Mouse (Mus musculus): ENCODE measurements at regions not wholly inside any gene's neighbourhood (a gene's known extent, or its start where the extent isn't known, plus 50 kb on each side); places are given as distances from the start of the nearest gene placed in this dataset.

DNA sequence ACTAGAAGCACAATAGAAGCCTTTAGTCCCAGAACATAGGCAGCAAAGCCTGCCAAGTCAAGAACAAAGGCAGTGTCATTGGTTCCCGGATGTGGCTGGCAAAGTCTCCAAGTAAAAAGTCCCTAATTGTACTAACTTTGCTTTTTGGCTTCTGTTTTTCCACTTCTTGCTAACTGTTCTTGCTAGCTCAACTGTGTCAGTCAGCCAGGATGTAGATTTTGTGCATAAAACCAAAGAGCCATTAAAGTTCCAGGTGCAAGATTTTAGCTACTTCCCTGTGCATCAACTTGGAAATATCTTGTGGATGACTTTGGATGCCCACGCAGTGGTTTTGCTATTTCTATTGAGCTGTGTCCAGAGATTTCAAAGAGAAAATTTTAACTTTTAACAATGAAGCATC, 560.0 kb upstream of the B3galt2 start:
- TF ChIP-seq CTCF (IDR thresholded peaks at IDR 0.05; ENCODE audit: borderline replicate concordance, extremely low read depth, insufficient read depth, insufficient read length) (no peak), POLR2A (IDR thresholded peaks at IDR 0.05; ENCODE audit: borderline replicate concordance, extremely low read depth, insufficient read depth, insufficient read length, poor library complexity, severe bottlenecking) (no peak)
